Mouse (Mus musculus) megakaryocyte, embryonic 14.5 days (primary cell): ENCODE results near the gene Hoxd4.

Source experiments
- FLI1 ChIP-seq: IDR thresholded peaks from 2 replicates; pipeline ENCODE4 v1.6.1; 2012; ENCODE audit warnings: low read length, inconsistent platforms, mixed read lengths
- GATA1 ChIP-seq: IDR thresholded peaks from 3 replicates; pipeline ENCODE4 v1.6.1; 2012; ENCODE audit warnings: mixed read lengths, low read length, inconsistent platforms, borderline replicate concordance

DNA sequence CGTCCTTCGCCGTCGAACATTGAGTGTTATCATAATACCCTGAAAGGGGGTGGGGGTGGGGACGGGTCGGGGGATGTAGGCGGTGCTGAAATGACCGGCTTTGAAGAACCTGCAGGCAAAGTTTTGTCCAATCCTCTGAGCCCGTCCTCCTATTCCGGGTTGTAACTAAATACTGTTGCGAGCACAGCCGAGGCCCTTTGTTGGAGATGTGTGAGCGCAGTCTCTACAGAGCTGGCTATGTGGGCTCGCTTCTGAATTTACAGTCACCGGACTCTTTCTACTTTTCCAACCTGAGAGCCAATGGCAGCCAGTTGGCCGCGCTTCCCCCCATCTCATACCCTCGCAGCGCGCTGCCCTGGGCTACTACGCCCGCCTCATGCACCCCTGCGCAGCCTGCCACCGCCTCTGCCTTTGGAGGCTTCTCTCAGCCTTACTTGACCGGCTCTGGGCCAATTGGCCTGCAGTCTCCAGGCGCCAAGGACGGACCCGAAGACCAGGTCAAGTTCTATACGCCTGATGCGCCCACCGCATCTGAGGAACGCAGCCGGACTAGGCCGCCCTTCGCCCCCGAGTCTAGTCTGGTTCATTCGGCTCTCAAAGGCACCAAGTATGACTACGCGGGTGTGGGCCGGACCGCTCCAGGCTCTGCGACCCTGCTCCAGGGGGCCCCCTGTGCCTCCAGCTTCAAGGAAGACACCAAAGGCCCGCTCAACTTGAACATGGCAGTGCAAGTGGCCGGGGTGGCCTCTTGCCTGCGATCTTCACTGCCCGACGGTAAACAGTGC lies 36.7 kb upstream of the Hoxd4 start, which contains the start of gene Hoxd12:
- TF ChIP-seq GATA1 (no peak), FLI1 (no peak)
